Mouse (Mus musculus): ENCODE data around the gene Manba. TPM values are rescaled to one million over a fixed set of nuclear protein-coding genes. Genes with fewer than 3 reads are reported as not detected.
"Not testable (repeated sequence)": the region's sequence is repeated elsewhere in the genome, so short reads cannot be mapped to it uniquely, and the experiment has no call there.

Gene Manba
- polyA plus RNA-seq, 1 experiment from 2014 or later = 23.2 TPM

DNA sequence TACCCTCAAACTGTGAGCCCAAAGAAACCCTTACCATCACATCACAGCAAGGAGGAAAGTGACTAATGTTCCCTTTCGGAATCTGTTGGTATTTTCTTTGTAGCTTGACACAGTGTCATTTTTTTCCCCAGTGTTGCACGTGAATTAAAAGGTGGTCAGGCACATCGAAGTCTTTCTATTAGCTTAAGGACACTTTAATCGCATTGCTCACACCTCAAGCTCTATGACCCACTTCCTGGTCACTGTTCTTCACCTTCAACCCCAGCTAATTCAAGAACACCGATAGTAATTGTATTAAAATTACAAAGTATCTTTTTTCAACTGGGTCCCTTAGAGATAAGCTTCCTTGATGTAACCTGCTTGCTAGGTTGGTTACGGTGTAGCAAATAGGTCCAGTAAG, 4.6 kb upstream of the Manba start:
- Histone ChIP-seq H3K27ac (ENCODE audit: low read depth, low read length) (no peak overlapping the region), H3K4me3 (ENCODE audit: low read length) (no peak overlapping the region), H3K4me2 (replicated peaks; ENCODE audit: low read depth, low read length) (no peak overlapping the region), H3K27me3 (ENCODE audit: control insufficient read depth, insufficient read depth, low read length) (no peaks in the 10 kb centered on the region), H3K9ac (ENCODE audit: low read depth, low read length) (no peak overlapping the region), H3K9me3 (ENCODE audit: control insufficient read depth, low read length) (no peaks in the 10 kb centered on the region), H3K4me1 (ENCODE audit: control insufficient read depth, insufficient read depth, low read length) (no peaks in the 10 kb centered on the region), H3K36me3 (ENCODE audit: control insufficient read depth, insufficient read depth, low read length) (no peaks in the 10 kb centered on the region)
- WGBS = 87% methylated on average over 6 of the region's 6 CpGs
- ATAC-seq (ENCODE audit: low FRiP score, low TSS enrichment) = no peak

DNA sequence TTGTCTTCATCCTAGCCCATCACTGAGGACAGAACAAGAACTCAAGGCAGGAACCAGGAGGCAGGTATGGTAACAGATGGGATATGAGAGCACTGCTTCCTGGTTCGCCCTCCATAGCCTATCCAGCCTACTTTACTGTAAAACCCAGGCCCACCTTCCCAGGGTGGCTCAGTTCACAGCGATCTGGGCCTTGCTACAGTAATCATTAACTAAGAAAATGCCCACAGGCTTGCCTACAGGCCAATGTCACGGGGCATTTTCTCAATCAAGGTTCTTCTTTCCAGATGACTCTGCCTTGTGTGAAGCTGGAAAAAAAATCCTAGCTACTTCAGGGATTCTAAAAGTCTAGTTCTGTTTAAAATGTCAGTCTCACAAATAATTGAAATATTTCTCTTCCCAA, 3.8 kb upstream of the Manba start:
- Histone ChIP-seq H3K9me3 (ENCODE audit: control insufficient read depth, low read length) (no peaks in the 10 kb centered on the region), H3K4me2 (replicated peaks; ENCODE audit: low read depth, low read length) (no peak overlapping the region), H3K36me3 (ENCODE audit: control insufficient read depth, insufficient read depth, low read length) (no peaks in the 10 kb centered on the region), H3K27me3 (ENCODE audit: control insufficient read depth, insufficient read depth, low read length) (no peaks in the 10 kb centered on the region), H3K9ac (ENCODE audit: low read depth, low read length) (no peak overlapping the region), H3K4me1 (ENCODE audit: control insufficient read depth, insufficient read depth, low read length) (no peaks in the 10 kb centered on the region), H3K27ac (ENCODE audit: low read depth, low read length) (no peak overlapping the region), H3K4me3 (ENCODE audit: low read length) (no peak overlapping the region)
- no peak for ATAC-seq (ENCODE audit: low FRiP score, low TSS enrichment)
- 74% methylated on average over 3 of the region's 3 CpGs for WGBS

DNA sequence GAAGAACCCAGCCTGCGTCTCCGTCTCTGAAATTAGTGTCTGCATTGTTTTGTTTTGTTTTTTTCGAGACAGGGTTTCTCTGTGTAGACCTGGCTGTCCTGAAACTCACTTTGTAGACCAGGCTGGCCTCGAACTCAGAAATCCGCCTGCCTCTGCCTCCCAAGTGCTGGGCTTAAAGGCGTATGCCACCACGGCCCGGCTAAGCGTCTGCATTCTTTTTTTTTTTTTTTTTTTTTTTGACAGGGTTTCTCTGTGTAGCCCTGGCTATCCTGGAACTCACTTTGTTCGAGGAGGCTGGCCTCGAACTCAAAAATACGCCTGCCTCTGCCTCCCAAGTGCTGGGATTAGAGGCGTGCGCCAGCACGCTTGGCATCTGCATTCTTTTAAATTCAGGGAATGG, 761 bp upstream of the Manba start:
- WGBS = 87% methylated on average over 15 of the region's 15 CpGs
- H3K4me3 ChIP-seq (ENCODE audit: low read length); H3K27ac ChIP-seq (ENCODE audit: low read depth, low read length); H3K27me3 ChIP-seq (ENCODE audit: control insufficient read depth, insufficient read depth, low read length); H3K9ac ChIP-seq (ENCODE audit: low read depth, low read length); H3K9me3 ChIP-seq (ENCODE audit: control insufficient read depth, low read length); H3K4me1 ChIP-seq (ENCODE audit: control insufficient read depth, insufficient read depth, low read length); ATAC-seq (ENCODE audit: low FRiP score, low TSS enrichment); H3K36me3 ChIP-seq (ENCODE audit: control insufficient read depth, insufficient read depth, low read length): not testable (repeated sequence)
- H3K4me2 ChIP-seq (replicated peaks; ENCODE audit: low read depth, low read length) = peak overlapping the region; percentile 94

DNA sequence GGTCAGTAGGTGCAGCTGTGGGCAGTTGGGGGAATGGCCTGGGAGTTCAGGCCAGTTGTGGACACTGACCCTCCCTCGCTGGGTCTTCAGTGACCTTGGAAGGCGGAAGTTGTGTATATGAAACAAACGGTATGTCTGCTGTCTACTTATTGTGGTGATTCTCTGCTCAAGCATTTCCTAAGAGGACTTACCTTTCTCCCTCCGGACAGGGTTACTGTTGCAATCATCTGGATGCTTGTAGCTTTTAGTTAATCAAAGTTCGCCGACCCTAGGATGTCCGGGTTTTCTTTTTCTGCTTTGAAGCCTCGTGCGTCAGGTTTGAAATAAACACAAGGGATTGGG, 460 bp downstream of the Manba start:
- no peaks in the 10 kb centered on the region for H3K27me3 ChIP-seq (ENCODE audit: control insufficient read depth, insufficient read depth, low read length)
- no peaks in the 10 kb centered on the region for H3K36me3 ChIP-seq (ENCODE audit: control insufficient read depth, insufficient read depth, low read length)
- peak overlapping the region; percentile 94 for H3K4me2 ChIP-seq (replicated peaks; ENCODE audit: low read depth, low read length)
- peak overlapping the region; percentile 53 for H3K9ac ChIP-seq (ENCODE audit: low read depth, low read length)
- H3K4me3 ChIP-seq (ENCODE audit: low read length) = peak overlapping the region; percentile 61
- WGBS = 13% methylated on average over 9 of the region's 9 CpGs
- no peaks in the 10 kb centered on the region for H3K9me3 ChIP-seq (ENCODE audit: control insufficient read depth, low read length)
- ATAC-seq (ENCODE audit: low FRiP score, low TSS enrichment) = no peak
- no peak overlapping the region for H3K27ac ChIP-seq (ENCODE audit: low read depth, low read length)
- H3K4me1 ChIP-seq (ENCODE audit: control insufficient read depth, insufficient read depth, low read length) = 0 out of 2 replicates have a peak, but pooled peaks cover 5% of the 10 kb centered on the region

DNA sequence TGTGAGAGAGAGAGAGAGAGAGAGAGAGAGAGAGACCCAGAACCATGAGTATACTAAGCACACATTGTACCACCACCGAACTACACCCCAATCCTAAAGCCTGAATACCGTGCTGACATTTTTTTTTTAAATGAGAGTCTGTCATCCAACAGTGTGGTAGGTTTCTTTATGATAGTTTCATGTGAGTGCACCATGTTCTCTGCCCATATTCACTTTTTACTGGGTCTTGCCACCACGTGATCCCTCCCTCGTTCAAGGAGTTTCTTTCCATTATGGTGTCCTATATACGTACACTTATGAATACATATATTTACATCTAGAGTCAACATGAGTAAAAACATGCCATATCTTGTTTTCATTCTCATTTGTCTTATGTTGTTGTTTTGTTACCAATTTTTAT, 940 bp downstream of the Manba start:
- H3K9ac ChIP-seq (ENCODE audit: low read depth, low read length) = no peak overlapping the region
- H3K27ac ChIP-seq (ENCODE audit: low read depth, low read length) = no peak overlapping the region
- no peaks in the 10 kb centered on the region for H3K36me3 ChIP-seq (ENCODE audit: control insufficient read depth, insufficient read depth, low read length)
- peak overlapping the region; percentile 61 for H3K4me3 ChIP-seq (ENCODE audit: low read length)
- H3K27me3 ChIP-seq (ENCODE audit: control insufficient read depth, insufficient read depth, low read length) = no peaks in the 10 kb centered on the region
- no peak for ATAC-seq (ENCODE audit: low FRiP score, low TSS enrichment)
- H3K4me1 ChIP-seq (ENCODE audit: control insufficient read depth, insufficient read depth, low read length) = 0 out of 2 replicates have a peak, but pooled peaks cover 5% of the 10 kb centered on the region
- H3K9me3 ChIP-seq (ENCODE audit: control insufficient read depth, low read length) = no peaks in the 10 kb centered on the region
- peak overlapping the region; percentile 94; the same call in 1 of the 2 replicates for H3K4me2 ChIP-seq (replicated peaks; ENCODE audit: low read depth, low read length)
- WGBS = 84% methylated on average over 5 of the region's 5 CpGs

DNA sequence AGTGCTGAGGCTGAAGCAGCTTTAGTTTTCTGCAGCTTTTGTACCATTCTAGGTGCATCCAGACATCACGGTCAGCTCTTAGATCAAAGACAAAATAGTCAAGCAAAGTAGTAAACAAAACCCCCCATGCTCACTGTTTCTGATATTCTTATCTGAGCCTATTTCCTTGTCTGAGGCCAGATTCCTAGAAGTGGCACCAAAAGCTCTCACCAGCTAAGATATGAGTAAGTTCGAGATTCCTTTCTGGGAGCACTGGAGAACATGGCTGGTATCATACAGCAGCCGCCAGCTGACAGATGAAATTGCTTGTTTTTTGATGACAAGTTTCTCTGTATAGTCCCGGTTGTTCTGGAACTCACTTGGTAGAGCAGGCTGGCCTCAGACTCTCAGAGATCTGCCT, 2.4 kb downstream of the Manba start:
- Histone ChIP-seq H3K9me3 (ENCODE audit: control insufficient read depth, low read length) (no peaks in the 10 kb centered on the region), H3K27me3 (ENCODE audit: control insufficient read depth, insufficient read depth, low read length) (no peaks in the 10 kb centered on the region), H3K4me1 (ENCODE audit: control insufficient read depth, insufficient read depth, low read length) (0 out of 2 replicates have a peak, but pooled peaks cover 5% of the 10 kb centered on the region), H3K27ac (ENCODE audit: low read depth, low read length) (no peak overlapping the region), H3K4me3 (ENCODE audit: low read length) (no peak overlapping the region), H3K4me2 (replicated peaks; ENCODE audit: low read depth, low read length) (no peak overlapping the region), H3K36me3 (ENCODE audit: control insufficient read depth, insufficient read depth, low read length) (no peaks in the 10 kb centered on the region), H3K9ac (ENCODE audit: low read depth, low read length) (no peak overlapping the region)
- ATAC-seq (ENCODE audit: low FRiP score, low TSS enrichment) = no peak
- WGBS = 91% methylated on average over 4 of the region's 4 CpGs

DNA sequence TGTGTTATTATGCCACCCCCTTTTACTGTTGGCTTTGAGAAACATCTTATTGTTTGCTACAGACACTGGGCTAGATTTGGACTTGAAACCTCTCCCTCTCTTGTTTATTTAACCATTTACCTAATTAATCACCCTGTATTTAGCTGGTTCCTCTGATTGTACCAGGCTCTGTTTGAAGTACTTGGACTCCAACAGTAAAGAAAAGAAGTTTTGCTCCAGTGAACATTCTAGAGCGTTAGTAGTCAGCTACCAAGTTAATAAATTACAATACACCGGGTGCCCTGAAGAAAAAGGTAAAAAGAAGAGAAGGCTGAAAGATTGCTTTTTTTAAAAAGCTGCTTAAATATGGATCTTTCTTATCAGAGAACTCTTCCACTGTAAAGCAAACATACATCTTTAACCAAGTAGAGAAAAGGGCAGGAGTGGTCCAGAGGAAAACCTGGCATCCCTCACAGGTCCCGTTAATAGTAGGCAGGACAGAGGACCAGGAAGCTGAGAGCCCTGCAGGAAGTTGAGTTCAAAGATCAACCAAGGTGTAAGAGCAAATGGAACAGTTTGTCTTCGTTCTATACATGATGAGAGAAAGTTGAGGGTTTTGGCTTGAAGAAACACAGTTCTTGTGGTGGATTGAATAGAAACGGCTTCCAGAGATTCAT, 4.6 kb downstream of the Manba start:
- no peak overlapping the region for H3K9ac ChIP-seq (ENCODE audit: low read depth, low read length)
- 59% methylated on average over 5 of the region's 5 CpGs for WGBS
- H3K27me3 ChIP-seq (ENCODE audit: control insufficient read depth, insufficient read depth, low read length) = no peaks in the 10 kb centered on the region
- H3K4me1 ChIP-seq (ENCODE audit: control insufficient read depth, insufficient read depth, low read length) = 0 out of 2 replicates have a peak, but pooled peaks cover 5% of the 10 kb centered on the region
- no peak overlapping the region for H3K4me3 ChIP-seq (ENCODE audit: low read length)
- peak overlapping the region; percentile 4; the same call in 1 of the 2 replicates for H3K27ac ChIP-seq (ENCODE audit: low read depth, low read length)
- no peak for ATAC-seq (ENCODE audit: low FRiP score, low TSS enrichment)
- no peaks in the 10 kb centered on the region for H3K9me3 ChIP-seq (ENCODE audit: control insufficient read depth, low read length)
- no peaks in the 10 kb centered on the region for H3K36me3 ChIP-seq (ENCODE audit: control insufficient read depth, insufficient read depth, low read length)
- no peak overlapping the region for H3K4me2 ChIP-seq (replicated peaks; ENCODE audit: low read depth, low read length)

DNA sequence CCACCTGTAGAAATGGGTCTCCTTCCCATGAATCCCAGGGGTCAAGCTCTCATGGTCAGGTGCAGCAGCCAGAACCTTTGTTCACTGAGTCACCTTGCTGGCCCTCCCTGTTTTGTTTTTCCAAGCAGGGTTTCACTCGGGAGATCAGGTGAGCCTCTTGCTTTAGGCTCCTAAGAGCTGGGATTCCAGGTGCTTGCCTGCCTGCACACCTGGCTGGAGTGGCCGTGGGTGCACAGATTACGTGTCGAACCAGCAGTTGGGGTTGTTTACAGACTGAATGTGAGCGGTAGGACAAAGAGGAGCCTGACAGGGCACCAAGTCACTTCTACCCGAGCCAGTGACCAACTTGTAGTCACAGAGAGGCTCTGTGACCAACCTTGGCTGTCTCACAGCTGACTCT, 5.7 kb downstream of the Manba start:
- H3K4me1 ChIP-seq (ENCODE audit: control insufficient read depth, insufficient read depth, low read length) = 0 out of 2 replicates have a peak, but pooled peaks cover 5% of the 10 kb centered on the region
- H3K27me3 ChIP-seq (ENCODE audit: control insufficient read depth, insufficient read depth, low read length) = no peaks in the 10 kb centered on the region
- H3K4me2 ChIP-seq (replicated peaks; ENCODE audit: low read depth, low read length) = no peak overlapping the region
- H3K36me3 ChIP-seq (ENCODE audit: control insufficient read depth, insufficient read depth, low read length) = no peaks in the 10 kb centered on the region
- no peak for ATAC-seq (ENCODE audit: low FRiP score, low TSS enrichment)
- H3K9ac ChIP-seq (ENCODE audit: low read depth, low read length) = no peak overlapping the region
- no peaks in the 10 kb centered on the region for H3K9me3 ChIP-seq (ENCODE audit: control insufficient read depth, low read length)
- 79% methylated on average over 6 of the region's 6 CpGs for WGBS
- no peak overlapping the region for H3K4me3 ChIP-seq (ENCODE audit: low read length)
- H3K27ac ChIP-seq (ENCODE audit: low read depth, low read length) = no peak overlapping the region

DNA sequence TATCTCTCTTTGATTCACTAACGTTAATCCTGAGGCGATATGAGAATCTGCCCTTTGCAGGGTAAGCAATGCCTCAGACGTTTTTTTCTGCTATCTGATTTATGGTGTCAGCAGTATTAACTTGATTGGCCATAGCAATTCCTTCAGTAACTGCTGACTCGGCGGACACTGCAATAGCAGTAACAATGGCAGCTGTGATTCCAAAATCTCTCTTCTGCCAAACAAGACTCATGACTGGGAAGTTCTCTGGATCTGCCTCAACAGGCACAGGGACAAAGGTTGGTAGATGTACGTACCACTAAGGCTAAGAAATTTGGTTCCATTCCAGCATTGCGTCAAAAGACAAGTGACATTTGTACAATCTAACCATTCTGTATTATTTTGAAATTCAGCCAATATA, 7.9 kb downstream of the Manba start:
- H3K27me3 ChIP-seq (ENCODE audit: control insufficient read depth, insufficient read depth, low read length); H3K27ac ChIP-seq (ENCODE audit: low read depth, low read length); H3K36me3 ChIP-seq (ENCODE audit: control insufficient read depth, insufficient read depth, low read length); H3K4me1 ChIP-seq (ENCODE audit: control insufficient read depth, insufficient read depth, low read length); H3K4me3 ChIP-seq (ENCODE audit: low read length); H3K9me3 ChIP-seq (ENCODE audit: control insufficient read depth, low read length); H3K9ac ChIP-seq (ENCODE audit: low read depth, low read length); ATAC-seq (ENCODE audit: low FRiP score, low TSS enrichment); H3K4me2 ChIP-seq (replicated peaks; ENCODE audit: low read depth, low read length): not testable (repeated sequence)
- 82% methylated on average over 7 of the region's 7 CpGs for WGBS
